Mouse (Mus musculus) G1E (cell line): ENCODE results near the gene Dedd. TPM values are rescaled to one million over a fixed set of nuclear protein-coding genes. Genes with fewer than 3 reads are reported as not detected.
A peak's percentile ranks its signal among the peaks of the same experiment; 100 is the strongest.

Experiments used
- ATAC-seq: 2 replicates; pipeline ENCODE4 v1.8.0; 2016; ENCODE audit warnings: mild to moderate bottlenecking; ENCODE audit not compliant: insufficient number of reproducible peaks, poor library complexity, low FRiP score, severe bottlenecking; ENCODE audit errors: extremely low read depth
- DNase-seq: peaks from one replicate; pipeline ENCODE4 v3.0.0; 2012; ENCODE audit warnings: low spot score
- H3K27me3 ChIP-seq: 2 replicates; pipeline ENCODE4 v1.6.1; 2012; ENCODE audit warnings: mild to moderate bottlenecking, low read length, inconsistent platforms; ENCODE audit not compliant: insufficient read depth
- H3K36me3 ChIP-seq: replicated peaks from 2 replicates; pipeline ENCODE3; 2012; ENCODE audit warnings: mild to moderate bottlenecking, inconsistent platforms
- H3K4me1 ChIP-seq: 2 replicates; pipeline ENCODE4 v1.6.1; 2012; ENCODE audit warnings: low read depth, low read length, inconsistent platforms, mixed read lengths; ENCODE audit not compliant: insufficient read depth
- H3K4me3 ChIP-seq: 2 replicates; pipeline ENCODE4 v1.5.1; 2012; ENCODE audit warnings: low read depth, mild to moderate bottlenecking, inconsistent platforms, low read length, moderate library complexity, mixed read lengths
- H3K9me3 ChIP-seq: replicated peaks from 2 replicates; pipeline ENCODE4 v1.6.1; 2012; ENCODE audit warnings: inconsistent platforms
- CTCF ChIP-seq: IDR thresholded peaks from 2 replicates; pipeline ENCODE4 v1.5.1; 2012; ENCODE audit warnings: low read depth, low read length, inconsistent platforms, mixed read lengths
- GATA1 ChIP-seq: IDR thresholded peaks from 2 replicates; pipeline ENCODE4 v1.6.1; 2012; ENCODE audit warnings: borderline replicate concordance, low read length, inconsistent platforms, mixed read lengths
- GATA2 ChIP-seq: IDR thresholded peaks from 2 replicates; pipeline ENCODE4 v1.6.1; 2012; ENCODE audit warnings: low read depth, low read length, inconsistent platforms, borderline replicate concordance
- POLR2AphosphoS5 ChIP-seq: IDR thresholded peaks from 2 replicates; pipeline ENCODE4 v1.6.1; 2012; ENCODE audit warnings: low read depth, low read length, inconsistent platforms; ENCODE audit not compliant: insufficient replicate concordance
- TAL1 ChIP-seq: conservative IDR thresholded peaks from 2 replicates; pipeline ENCODE4 v1.6.1; 2012; ENCODE audit warnings: low read depth, low read length, inconsistent platforms, mixed read lengths
- polyA plus RNA-seq: library from polyadenylated mRNA; stranded (reverse); fragments of >175 nt; gene quantifications from 2 replicates; pipeline ENCODE4 v1.2.3, GENCODE M21; 2012
- total RNA-seq, 2 experiments: library from RNA; stranded (forward) in 1 of 2; stranded (reverse) in 1 of 2; fragments of 200-1000 nt in 1 of 2; fragments of >200 nt in 1 of 2; fragmentation: Nextera tagmentation in 1 of 2; gene quantifications; 2 replicates each; pipeline ENCODE4 v1.2.3; 2014 to 2017

Gene Dedd
- total and polyA plus RNA-seq, 3 experiments = 17.0 to 53.6 (median 29.9) TPM

DNA sequence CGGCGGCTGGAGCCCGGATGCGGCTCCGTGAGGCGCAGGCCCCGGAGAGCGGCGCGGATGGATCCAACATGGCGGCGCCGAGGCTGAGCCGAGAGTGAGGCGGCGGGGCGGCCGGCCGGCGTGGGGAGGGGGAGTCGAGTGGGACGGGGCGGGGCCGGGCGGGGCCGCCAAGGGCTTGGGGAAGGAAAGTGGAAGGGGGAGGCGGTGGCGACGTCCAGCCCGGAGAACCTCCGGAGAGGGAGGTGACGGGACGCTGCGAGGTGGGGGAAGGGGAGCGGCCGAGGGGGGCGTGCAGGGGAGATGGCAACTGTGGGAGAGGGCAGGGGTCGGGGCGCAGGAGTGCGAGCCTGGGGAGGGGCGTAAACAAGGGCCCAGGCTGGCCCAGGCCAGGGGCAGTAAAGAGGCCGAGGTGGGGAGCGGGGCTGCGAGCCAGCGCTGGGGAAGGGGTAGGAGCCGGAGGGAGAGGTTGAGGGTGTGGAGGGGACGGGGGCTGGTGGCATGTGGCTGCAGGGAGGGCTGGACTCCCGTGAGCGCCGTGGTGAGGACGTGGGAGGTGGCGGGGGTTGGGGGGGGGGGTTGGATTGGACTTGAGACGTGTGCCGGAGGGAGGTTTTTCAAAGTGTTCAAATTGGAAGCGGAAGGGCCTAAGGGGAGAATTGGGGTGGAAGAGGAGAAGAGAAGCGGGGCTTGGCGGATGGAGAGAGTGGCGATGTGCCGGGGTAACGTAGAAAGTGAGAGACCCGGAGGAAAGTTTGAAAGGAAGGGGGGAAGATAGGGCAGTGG is 679 bp downstream of the Dedd start:
- H3K4me1 ChIP-seq = peaks cover 57% of the 10 kb centered on the region
- H3K4me3 ChIP-seq = peak overlapping the region; percentile 90
- peaks cover 54% of the 10 kb centered on the region for H3K36me3 ChIP-seq
- no peaks in the 10 kb centered on the region for H3K9me3 ChIP-seq
- TF ChIP-seq GATA1 (no peak), POLR2AphosphoS5 (no peak)
- H3K27me3 ChIP-seq = no peaks in the 10 kb centered on the region
- peak; percentile 79 for DNase-seq
- no peak for ATAC-seq

DNA sequence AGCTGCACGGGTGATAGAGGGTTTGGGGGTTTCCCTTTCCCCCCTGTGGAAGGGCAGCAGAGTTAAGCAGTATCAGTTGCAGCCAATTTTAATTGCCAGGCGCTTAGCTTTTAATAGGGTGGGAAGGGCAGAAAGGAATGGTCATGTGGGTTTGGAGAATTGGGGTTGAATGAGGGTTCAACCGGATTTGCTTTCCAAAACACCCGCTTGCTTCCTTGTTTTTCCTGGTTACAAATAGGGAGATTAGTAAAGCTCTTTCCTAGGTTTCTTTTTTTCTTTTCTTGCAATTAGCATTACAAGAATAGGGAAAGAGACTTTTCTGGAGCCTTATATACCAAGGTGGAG is 1.2 kb downstream of the Dedd start:
- H3K4me1 ChIP-seq = peaks cover 54% of the 10 kb centered on the region
- ATAC-seq = no peak
- peak overlapping the region; percentile 90 for H3K4me3 ChIP-seq
- TF ChIP-seq GATA1 (no peak), GATA2 (no peak), POLR2AphosphoS5 (no peak), CTCF (no peak), TAL1 (no peak)
- no peak for DNase-seq
- peaks cover 52% of the 10 kb centered on the region for H3K36me3 ChIP-seq
- no peaks in the 10 kb centered on the region for H3K9me3 ChIP-seq
- no peaks in the 10 kb centered on the region for H3K27me3 ChIP-seq

DNA sequence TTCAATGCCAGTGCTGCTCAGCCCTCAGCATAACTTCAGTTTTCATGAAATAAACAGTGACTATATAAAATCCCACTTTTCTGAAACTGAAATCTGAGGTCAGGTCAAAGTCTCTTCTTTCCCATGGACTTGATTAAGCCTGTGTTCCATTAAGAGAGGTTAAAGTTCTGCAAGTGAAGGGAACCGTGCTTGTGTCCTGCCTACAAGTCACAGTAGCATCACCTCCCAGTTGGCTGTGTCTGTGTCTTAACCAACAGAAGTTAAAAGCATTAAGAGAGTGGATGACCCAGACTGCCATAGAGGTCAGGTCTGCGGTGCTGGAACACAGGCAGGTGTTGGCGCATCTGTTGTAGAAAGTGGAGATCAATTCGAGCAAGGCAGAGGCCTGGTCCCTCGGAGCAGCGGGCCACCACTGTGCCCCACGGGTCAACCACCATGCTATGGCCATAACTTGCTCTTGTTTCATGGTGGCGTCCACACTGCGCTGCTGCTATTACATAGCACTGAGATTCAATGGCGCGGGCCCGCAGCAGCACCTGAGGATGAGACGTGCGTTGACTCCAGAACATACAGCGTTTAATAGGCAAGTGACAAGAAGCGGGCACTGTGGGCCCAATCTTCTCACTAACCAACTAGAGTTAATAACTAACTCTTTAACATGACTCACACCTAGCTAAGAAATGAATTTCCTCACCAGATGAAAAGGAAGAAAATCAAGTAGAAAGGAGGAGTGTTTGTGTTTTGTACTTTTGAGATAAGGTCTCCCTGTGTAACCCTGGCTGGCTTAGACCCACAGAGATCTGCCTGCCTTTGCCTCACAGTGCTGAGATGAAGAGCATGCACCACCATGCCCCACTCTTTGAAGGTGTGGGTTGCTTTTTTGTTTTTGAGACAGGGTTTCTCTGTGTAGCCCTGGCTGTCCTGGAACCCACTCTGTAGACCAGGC is 13.6 kb downstream of the Dedd start:
- no peak for ATAC-seq
- H3K9me3 ChIP-seq = no peaks in the 10 kb centered on the region
- no peak for DNase-seq
- peaks cover 77% of the 10 kb centered on the region for H3K36me3 ChIP-seq
- no peak for TF ChIP-seq POLR2AphosphoS5
- no peak for TF ChIP-seq CTCF
- no peak for TF ChIP-seq TAL1
- TF ChIP-seq GATA2 = no peak
- no peak for TF ChIP-seq GATA1
- H3K4me3 ChIP-seq = no peak overlapping the region
- peaks cover 29% of the 10 kb centered on the region for H3K4me1 ChIP-seq
- H3K27me3 ChIP-seq = no peaks in the 10 kb centered on the region

DNA sequence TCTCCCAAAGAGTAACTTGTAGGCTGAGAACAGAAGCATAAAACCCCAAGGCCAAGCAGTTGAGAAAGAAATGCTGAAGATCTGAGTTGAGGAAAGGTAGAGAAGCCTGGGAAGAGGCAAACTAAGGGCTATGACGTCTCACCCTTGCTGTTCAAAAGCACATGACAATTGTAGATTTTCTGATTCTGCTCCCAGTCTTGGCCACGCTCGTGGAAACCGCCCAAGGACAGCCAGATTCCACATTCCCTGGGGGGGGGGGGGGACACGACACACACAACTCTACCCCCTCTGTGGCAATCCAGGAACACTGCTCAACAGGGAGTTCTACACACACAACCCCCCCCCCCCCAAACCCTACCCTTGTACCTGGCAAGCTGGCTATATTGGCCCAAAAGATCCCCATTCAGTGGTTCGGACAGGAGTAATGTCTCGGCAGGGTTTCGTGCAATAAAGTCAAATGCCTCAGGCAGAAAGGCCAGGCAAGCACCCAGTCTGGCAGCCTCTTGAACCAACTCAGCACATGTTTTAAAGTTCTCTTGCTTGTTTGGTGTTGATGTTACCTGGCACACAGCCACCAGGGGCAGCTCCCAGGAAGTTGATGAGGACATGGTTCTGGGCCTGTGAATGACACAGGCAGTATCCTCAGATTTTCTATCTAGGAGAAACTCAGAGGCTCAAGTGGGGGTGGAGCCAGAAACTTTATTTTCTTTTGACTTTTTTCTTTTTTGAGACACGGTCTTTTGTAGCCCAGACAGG is 15.2 kb downstream of the Dedd start:
- TF ChIP-seq GATA2 (no peak), CTCF (no peak), TAL1 (no peak), GATA1 (no peak), POLR2AphosphoS5 (no peak)
- no peak for ATAC-seq
- peaks cover 76% of the 10 kb centered on the region for H3K36me3 ChIP-seq
- DNase-seq = no peak
- H3K27me3 ChIP-seq = no peaks in the 10 kb centered on the region
- no peaks in the 10 kb centered on the region for H3K9me3 ChIP-seq
- H3K4me3 ChIP-seq = no peak overlapping the region; the same call in 1 of the 2 replicates
- H3K4me1 ChIP-seq = peaks cover 41% of the 10 kb centered on the region

DNA sequence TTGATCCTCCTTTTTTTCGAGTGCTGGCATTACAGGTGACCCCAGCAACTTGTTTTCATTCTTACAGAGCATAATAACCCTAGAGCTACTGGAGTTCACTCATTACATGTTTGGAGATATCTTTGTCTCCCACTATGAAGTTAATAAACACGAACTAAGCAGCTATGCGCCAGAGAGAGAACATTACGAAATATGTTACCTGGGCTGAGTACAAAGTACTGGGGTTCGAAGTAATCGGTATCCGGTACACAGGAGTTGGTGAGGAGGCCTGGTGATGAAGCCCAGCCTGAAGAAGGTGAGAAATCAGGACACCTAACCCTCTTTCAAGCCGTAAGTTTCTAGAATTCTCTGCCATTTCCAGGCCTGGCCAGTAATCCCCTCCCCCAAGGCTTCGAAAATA is 15.8 kb downstream of the Dedd start:
- Histone ChIP-seq H3K36me3 (peaks cover 72% of the 10 kb centered on the region), H3K4me1 (peaks cover 43% of the 10 kb centered on the region), H3K27me3 (no peaks in the 10 kb centered on the region), H3K9me3 (no peaks in the 10 kb centered on the region), H3K4me3 (peak overlapping the region; percentile 81)
- ATAC-seq (no peak), DNase-seq (no peak)
- TF ChIP-seq GATA1 (no peak), GATA2 (no peak), POLR2AphosphoS5 (no peak), TAL1 (no peak), CTCF (no peak)
